Mouse (Mus musculus): ENCODE data around the gene Kcnj3. TPM values are rescaled to one million over a fixed set of nuclear protein-coding genes. Genes with fewer than 3 reads are reported as not detected.

Kcnj3 gene
- total RNA-seq, 1 experiment = 5.1 TPM

GRCm38 (mm10) chr2:55558368-55558985, 122.7 kb downstream of the Kcnj3 start:
- in situ Hi-C loops (cut with MboI; ENCODE audit: low sequenced_read_pairs in 2 of 2, unreplicated experiment in 2 of 2) = no loop called here
- Histone ChIP-seq H3K4me1 (ENCODE audit: control insufficient read depth in 2 of 2, insufficient read depth in 2 of 2, low read length in 2 of 2, poor library complexity in 1 of 2) (no peaks in the 10 kb centered on the region), H3K36me3 (ENCODE audit: control insufficient read depth, insufficient read depth, low read length, poor library complexity, severe bottlenecking) (no peaks in the 10 kb centered on the region), H3K4me3 (ENCODE audit: insufficient read depth in 1 of 2, low read depth in 1 of 2, low read length in 2 of 2, poor library complexity in 1 of 2, severe bottlenecking in 1 of 2) (no peak overlapping the region), H3K27ac (ENCODE audit: insufficient read depth, low read depth, low read length, poor library complexity, severe bottlenecking) (no peak overlapping the region), H3K9me3 (ENCODE audit: control insufficient read depth, insufficient read depth, low read depth, low read length) (no peaks in the 10 kb centered on the region), H3K9ac (ENCODE audit: insufficient read depth, low read depth, low read length, poor library complexity, severe bottlenecking) (no peak overlapping the region)
- DNase-seq (ENCODE audit: low read depth, low spot score) = no peak
- TF ChIP-seq ZC3H11A (IDR thresholded peaks at IDR 0.05; ENCODE audit: borderline replicate concordance, low read depth, low read length) (no peak), CHD2 (IDR thresholded peaks at IDR 0.05; ENCODE audit: low read depth, low read length) (no peak), MAFK (IDR thresholded peaks at IDR 0.05; ENCODE audit: insufficient read depth, low read depth, low read length) (no peak), HCFC1 (IDR thresholded peaks at IDR 0.05; ENCODE audit: borderline replicate concordance, insufficient read depth, low read length) (no peak), ZNF384 (IDR thresholded peaks at IDR 0.05; ENCODE audit: low read depth, low read length) (no peak)

DNA sequence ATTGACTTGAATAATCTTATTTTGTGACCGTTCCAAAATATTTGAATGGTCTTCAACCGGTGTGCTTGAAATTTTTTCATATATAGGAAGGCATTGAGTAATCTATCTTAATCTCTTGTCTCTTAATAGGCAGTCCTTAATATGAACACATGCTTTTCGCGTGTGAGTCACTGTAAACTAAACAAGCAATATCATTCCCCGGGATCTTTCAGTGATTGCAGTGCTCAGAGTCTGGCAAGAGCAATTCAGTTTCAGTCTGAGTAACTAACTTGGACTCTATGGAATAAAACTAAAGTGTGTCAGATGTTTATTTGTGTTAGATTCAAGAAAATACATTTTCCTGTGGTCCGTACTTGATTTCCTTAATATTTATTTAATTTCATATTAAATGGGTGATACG, 133.5 kb downstream of the Kcnj3 start:
- no peak overlapping the region for H3K4me3 ChIP-seq (ENCODE audit: insufficient read depth in 1 of 2, low read depth in 1 of 2, low read length in 2 of 2, poor library complexity in 1 of 2, severe bottlenecking in 1 of 2)
- no peaks in the 10 kb centered on the region for H3K36me3 ChIP-seq (ENCODE audit: control insufficient read depth, insufficient read depth, low read length, poor library complexity, severe bottlenecking)
- no peak overlapping the region for H3K9ac ChIP-seq (ENCODE audit: insufficient read depth, low read depth, low read length, poor library complexity, severe bottlenecking)
- no peaks in the 10 kb centered on the region for H3K4me1 ChIP-seq (ENCODE audit: control insufficient read depth in 2 of 2, insufficient read depth in 2 of 2, low read length in 2 of 2, poor library complexity in 1 of 2)
- no peaks in the 10 kb centered on the region for H3K9me3 ChIP-seq (ENCODE audit: control insufficient read depth, insufficient read depth, low read depth, low read length)
- DNase-seq (ENCODE audit: low read depth, low spot score) = no peak
- no peak overlapping the region for H3K27ac ChIP-seq (ENCODE audit: insufficient read depth, low read depth, low read length, poor library complexity, severe bottlenecking)
- no peak for TF ChIP-seq HCFC1 (IDR thresholded peaks at IDR 0.05; ENCODE audit: borderline replicate concordance, insufficient read depth, low read length)
- TF ChIP-seq ZNF384 (IDR thresholded peaks at IDR 0.05; ENCODE audit: low read depth, low read length) = no peak
- no peak for TF ChIP-seq CHD2 (IDR thresholded peaks at IDR 0.05; ENCODE audit: low read depth, low read length)
- no peak for TF ChIP-seq ZC3H11A (IDR thresholded peaks at IDR 0.05; ENCODE audit: borderline replicate concordance, low read depth, low read length)
- in situ Hi-C loops (cut with MboI; ENCODE audit: low sequenced_read_pairs in 2 of 2, unreplicated experiment in 2 of 2) = no loop called here

DNA sequence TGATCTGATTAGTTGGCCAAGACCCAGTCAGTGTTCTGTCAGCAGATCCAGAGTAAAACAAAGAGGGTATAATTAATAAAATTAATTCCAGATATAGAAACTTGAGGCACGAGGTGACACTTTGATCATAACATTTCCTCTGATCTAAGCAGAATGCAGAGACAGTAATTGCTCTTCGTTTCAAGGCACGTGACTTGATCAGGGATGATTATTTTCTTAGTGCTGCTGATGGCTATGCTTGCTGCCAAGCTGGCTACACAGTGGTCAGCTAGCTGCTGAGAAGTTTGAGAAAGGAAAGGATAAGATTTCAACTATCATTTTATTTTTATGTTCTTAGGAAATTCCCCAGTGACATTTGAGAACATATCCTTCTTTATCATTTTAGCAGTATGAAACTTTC, 135.7 kb downstream of the Kcnj3 start:
- no peak for DNase-seq (ENCODE audit: low read depth, low spot score)
- in situ Hi-C loops (cut with MboI; ENCODE audit: low sequenced_read_pairs in 2 of 2, unreplicated experiment in 2 of 2) = no loop called here
- Histone ChIP-seq H3K9ac (ENCODE audit: insufficient read depth, low read depth, low read length, poor library complexity, severe bottlenecking) (no peak overlapping the region), H3K4me3 (ENCODE audit: insufficient read depth in 1 of 2, low read depth in 1 of 2, low read length in 2 of 2, poor library complexity in 1 of 2, severe bottlenecking in 1 of 2) (no peak overlapping the region), H3K9me3 (ENCODE audit: control insufficient read depth, insufficient read depth, low read depth, low read length) (no peaks in the 10 kb centered on the region), H3K4me1 (ENCODE audit: control insufficient read depth in 2 of 2, insufficient read depth in 2 of 2, low read length in 2 of 2, poor library complexity in 1 of 2) (no peaks in the 10 kb centered on the region), H3K36me3 (ENCODE audit: control insufficient read depth, insufficient read depth, low read length, poor library complexity, severe bottlenecking) (no peaks in the 10 kb centered on the region), H3K27ac (ENCODE audit: insufficient read depth, low read depth, low read length, poor library complexity, severe bottlenecking) (no peak overlapping the region)
- TF ChIP-seq ZC3H11A (IDR thresholded peaks at IDR 0.05; ENCODE audit: borderline replicate concordance, low read depth, low read length) (no peak), HCFC1 (IDR thresholded peaks at IDR 0.05; ENCODE audit: borderline replicate concordance, insufficient read depth, low read length) (no peak), CHD2 (IDR thresholded peaks at IDR 0.05; ENCODE audit: low read depth, low read length) (no peak), ZNF384 (IDR thresholded peaks at IDR 0.05; ENCODE audit: low read depth, low read length) (no peak), MAFK (IDR thresholded peaks at IDR 0.05; ENCODE audit: insufficient read depth, low read depth, low read length) (no peak)

DNA sequence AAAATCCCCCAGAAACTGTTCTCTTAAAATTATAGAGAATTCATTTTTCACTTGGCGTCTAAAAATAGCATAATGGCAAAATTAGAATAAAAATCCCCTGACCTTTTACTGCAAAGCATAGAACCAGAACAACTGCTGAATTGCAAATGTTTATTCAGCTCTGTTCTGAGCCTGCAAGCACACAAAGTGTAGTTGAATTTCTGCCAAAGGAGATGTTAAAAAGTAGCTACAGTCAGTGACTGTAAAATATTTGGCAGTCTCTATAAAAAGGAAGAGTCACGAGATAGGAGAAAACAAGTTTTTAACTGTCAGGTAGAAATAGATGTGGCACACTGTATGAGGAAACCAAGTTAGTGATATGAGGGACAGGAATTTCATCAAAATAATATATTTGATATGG, 144.5 kb downstream of the Kcnj3 start:
- Histone ChIP-seq H3K4me1 (ENCODE audit: control insufficient read depth in 2 of 2, insufficient read depth in 2 of 2, low read length in 2 of 2, poor library complexity in 1 of 2) (no peaks in the 10 kb centered on the region), H3K4me3 (ENCODE audit: insufficient read depth in 1 of 2, low read depth in 1 of 2, low read length in 2 of 2, poor library complexity in 1 of 2, severe bottlenecking in 1 of 2) (no peak overlapping the region), H3K36me3 (ENCODE audit: control insufficient read depth, insufficient read depth, low read length, poor library complexity, severe bottlenecking) (no peaks in the 10 kb centered on the region), H3K9me3 (ENCODE audit: control insufficient read depth, insufficient read depth, low read depth, low read length) (no peaks in the 10 kb centered on the region), H3K9ac (ENCODE audit: insufficient read depth, low read depth, low read length, poor library complexity, severe bottlenecking) (no peak overlapping the region), H3K27ac (ENCODE audit: insufficient read depth, low read depth, low read length, poor library complexity, severe bottlenecking) (no peak overlapping the region)
- no peak for DNase-seq (ENCODE audit: low read depth, low spot score)
- in situ Hi-C loops (cut with MboI; ENCODE audit: low sequenced_read_pairs in 2 of 2, unreplicated experiment in 2 of 2) = no loop called here
- no peak for TF ChIP-seq CHD2 (IDR thresholded peaks at IDR 0.05; ENCODE audit: low read depth, low read length)
- no peak for TF ChIP-seq ZC3H11A (IDR thresholded peaks at IDR 0.05; ENCODE audit: borderline replicate concordance, low read depth, low read length)
- no peak for TF ChIP-seq ZNF384 (IDR thresholded peaks at IDR 0.05; ENCODE audit: low read depth, low read length)
- no peak for TF ChIP-seq MAFK (IDR thresholded peaks at IDR 0.05; ENCODE audit: insufficient read depth, low read depth, low read length)
- no peak for TF ChIP-seq HCFC1 (IDR thresholded peaks at IDR 0.05; ENCODE audit: borderline replicate concordance, insufficient read depth, low read length)

All from ES-E14 (cell line).